Mouse (Mus musculus): ENCODE measurements around the gene Olfr521.
"Not testable (repeated sequence)": the region's sequence is repeated elsewhere in the genome, so short reads cannot be mapped to it uniquely, and the experiment has no call there.

Olfr521 gene

GRCm38 (mm10) chr7:99805340-99805739 is 42.0 kb downstream of the Olfr521 start:
- in situ Hi-C loops (cut with MseI, MboI) = no loop called here

- in situ Hi-C loops (cut with MseI, MboI) = not testable (repeated sequence)
Measured at GRCm38 (mm10) chr7:99807043-99807442, 43.7 kb downstream of the Olfr521 start.

- in situ Hi-C loops (cut with MseI, MboI) = loop anchor here in 1 of 2 experiments (5.0 kb wide), 1 partner anchor 66 kb away; no protein-coding TSS in a partner anchor
Measured at GRCm38 (mm10) chr7:99810814-99811213, 47.5 kb downstream of the Olfr521 start.

- in situ Hi-C loops (cut with MseI, MboI) = loop anchor here in 1 of 2 experiments (5.0 kb wide), 1 partner anchor 66 kb away; no protein-coding TSS in a partner anchor
Measured at GRCm38 (mm10) chr7:99811661-99812060, 48.4 kb downstream of the Olfr521 start.

GRCm38 (mm10) chr7:99813394-99813793 is 50.1 kb downstream of the Olfr521 start:
- in situ Hi-C loops (cut with MseI, MboI) = loop anchor here in 1 of 2 experiments (5.0 kb wide), 1 partner anchor 64 kb away; no protein-coding TSS in a partner anchor

GRCm38 (mm10) chr7:99818181-99818725 is 54.9 kb downstream of the Olfr521 start:
- in situ Hi-C loops (cut with MseI, MboI) = not testable (repeated sequence)
